Mouse (Mus musculus): ENCODE data around the gene Hist2h3b.

DNA sequence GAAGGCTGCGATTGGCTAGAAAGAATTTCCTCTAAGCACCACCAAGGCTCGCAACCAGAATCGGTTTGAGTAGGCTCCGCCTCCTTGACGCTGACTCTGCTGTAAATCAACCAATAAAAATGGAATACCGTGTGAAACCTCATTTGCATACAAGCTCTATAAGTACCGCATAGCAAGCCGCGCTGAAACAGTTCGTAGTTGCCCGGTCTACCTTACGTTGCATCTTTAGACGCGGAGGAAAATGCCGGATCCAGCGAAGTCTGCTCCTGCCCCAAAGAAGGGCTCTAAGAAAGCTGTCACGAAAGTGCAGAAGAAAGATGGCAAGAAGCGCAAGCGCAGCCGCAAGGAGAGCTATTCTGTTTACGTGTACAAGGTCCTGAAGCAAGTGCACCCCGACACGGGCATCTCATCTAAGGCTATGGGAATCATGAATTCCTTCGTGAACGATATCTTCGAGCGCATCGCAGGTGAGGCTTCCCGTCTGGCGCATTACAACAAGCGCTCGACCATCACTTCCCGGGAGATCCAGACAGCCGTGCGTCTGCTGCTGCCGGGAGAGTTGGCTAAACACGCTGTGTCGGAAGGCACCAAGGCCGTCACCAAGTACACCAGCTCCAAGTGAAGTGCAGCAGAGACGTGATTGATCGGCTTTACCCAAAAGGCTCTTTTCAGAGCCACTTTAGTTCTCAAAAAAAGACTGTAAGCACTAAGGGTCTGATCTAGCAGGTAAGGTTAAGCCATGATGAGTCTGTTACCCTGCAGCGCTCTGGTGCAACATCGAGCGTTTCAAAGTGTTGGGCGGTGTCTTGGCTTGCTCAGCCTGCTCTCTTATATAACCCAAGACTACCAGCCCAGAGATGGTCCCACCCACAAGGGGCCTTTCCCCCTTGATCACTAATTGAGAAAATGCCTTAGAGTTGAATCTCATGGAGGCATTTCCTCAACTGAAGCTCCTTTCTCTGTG lies 1.3 kb downstream of the Hist2h3b start, which contains the start of gene Hist2h2bb:
- TF ChIP-seq CTCF (IDR thresholded peaks at IDR 0.05; ENCODE audit: control insufficient read depth, insufficient read depth, insufficient read length) (no peak), MAX (IDR thresholded peaks at IDR 0.05) (no peak), USF1 (IDR thresholded peaks at IDR 0.05; ENCODE audit: low read depth) (no peak), MYOG (IDR thresholded peaks at IDR 0.05; ENCODE audit: control insufficient read depth, extremely low read depth, insufficient read length) (no peak), FOSL1 (IDR thresholded peaks at IDR 0.05; ENCODE audit: insufficient read depth, low read length, poor library complexity, severe bottlenecking) (no peak), CEBPB (IDR thresholded peaks at IDR 0.05; ENCODE audit: low read depth) (peak; percentile 23)
